Mouse (Mus musculus) heart, adult 2 months (tissue): ENCODE results near the gene Ankrd45.

Source experiments
- CTCF ChIP-seq: fragments of 200-600 bp; IDR thresholded peaks from 2 replicates; pipeline ENCODE4 v1.8.1; 2022; ENCODE audit warnings: antibody characterized with exemption, mild to moderate bottlenecking, moderate library complexity
- EP300 ChIP-seq: fragments of 200-500 bp; IDR thresholded peaks from 2 replicates; pipeline ENCODE4 v1.6.1; 2011; ENCODE audit warnings: low read depth, low read length, control low read depth; ENCODE audit not compliant: insufficient read depth
- POLR2A ChIP-seq: fragments of 200-500 bp; IDR thresholded peaks from 2 replicates; pipeline ENCODE4 v1.6.1; 2011; ENCODE audit warnings: mild to moderate bottlenecking, low read depth, low read length, control low read depth; ENCODE audit not compliant: insufficient read depth

- TF ChIP-seq CTCF (no peak), EP300 (no peak), POLR2A (no peak)
Measured at GRCm38 (mm10) chr1:161139496-161139895, 3.0 kb upstream of the Ankrd45 start.
